Comparison of ENCODE assay signal across 13 mouse cellular contexts in genomic region chr7:112660325-112660724, GRCm38 (mm10). TPM values are rescaled to one million over a fixed set of nuclear protein-coding genes. Genes with fewer than 3 reads are reported as not detected.
A peak's percentile ranks its signal among the peaks of the same experiment; 100 is the strongest.
DNase-seq lines count a peak whose midpoint lies in the region; ATAC-seq lines count a peak whose summit lies in the region.
"Had no signal": no experiment of that assay in that cellular context is flagged by ENCODE, and none has a peak within 500 bp of the region (broad histone marks: within the 10 kb centered on the region; RNA-seq: fewer than 3 reads in every experiment).

No protein-coding gene starts in this region.

- H3K36me3 ChIP-seq in forebrain, embryonic 15.5 days: no peaks in the 10 kb centered on the region
- H3K36me3 ChIP-seq: hindbrain, embryonic 15.5 days had no signal

- H3K9ac ChIP-seq in forebrain, embryonic 15.5 days (replicated peaks): no peak overlapping the region
- H3K9ac ChIP-seq: hindbrain, embryonic 15.5 days; liver, embryonic 14.5 days had no signal

- H3K4me1 ChIP-seq in forebrain, embryonic 15.5 days: no peaks in the 10 kb centered on the region

- no peak overlapping the region for H3K4me2 ChIP-seq in forebrain, embryonic 15.5 days (replicated peaks)
- H3K4me2 ChIP-seq: hindbrain, embryonic 15.5 days had no signal

- no peak for ATAC-seq in forebrain, embryonic 15.5 days (replicated peaks)

- H3K27ac ChIP-seq in forebrain, embryonic 15.5 days (replicated peaks): no peak overlapping the region
- H3K27ac ChIP-seq: hindbrain, embryonic 15.5 days; liver, embryonic 14.5 days had no signal

- no peaks in the 10 kb centered on the region for H3K27me3 ChIP-seq in forebrain, embryonic 15.5 days
- H3K27me3 ChIP-seq: hindbrain, embryonic 15.5 days had no signal

- no peaks in the 10 kb centered on the region for H3K9me3 ChIP-seq in forebrain, embryonic 15.5 days
- H3K9me3 ChIP-seq: hindbrain, embryonic 15.5 days had no signal

- peak; percentile 99 for DNase-seq in heart, adult 11 months
- peak; percentile 83 to 87 for DNase-seq in heart, adult 9 months (ENCODE audit: low spot score in 2 of 2)
- DNase-seq in heart, postnatal 36 days: peak; percentile 38 to 51
- DNase-seq in lung, postnatal 10 days: peak; percentile 22
- no peak for DNase-seq in right cerebral cortex, adult 2 months (ENCODE audit: low spot score in 2 of 2)
- no peak for DNase-seq in natural killer cell, adult 2 months (ENCODE audit: low spot score in 2 of 2)
- DNase-seq in urinary bladder, postnatal 10 days (ENCODE audit: low spot score): no peak
- DNase-seq: adrenal gland, postnatal 10 days; kidney, postnatal 25 days; right cerebral cortex, postnatal 14 days had no signal

- WGBS in forebrain, embryonic 15.5 days: 36% methylated on average over 1 of the region's 1 CpGs

- intact Hi-C loops in heart, postnatal 36 days (cut with DNase I): loop anchor here (5.0 kb wide), 1 partner anchor 98 kb away; no protein-coding TSS in a partner anchor

- H3K4me3 ChIP-seq in forebrain, embryonic 15.5 days: no peak overlapping the region
- H3K4me3 ChIP-seq: hindbrain, embryonic 15.5 days had no signal

RNA-seq across cellular contexts. Expression of gene Tead1, which starts 18.8 kb away (rescaled TPM):
- 100 to 1,000 TPM; 157 to 186 TPM for total RNA-seq in heart, postnatal 36 days (2021)
- 18.0 and 18.3 TPM in 2 replicates for polyA plus RNA-seq in forebrain, embryonic 15.5 days (2015; fragmentation: Nextera tagmentation; extraction: Ambion mirVana)

Comparison
In these comparisons a context has a peak if more than half of its experiments do, and no peak if none do; other contexts are left out.
1. DNase-seq: peak in heart, adult 11 months (single experiment), heart, adult 9 months (2 of 2), heart, postnatal 36 days (2 of 2) and lung, postnatal 10 days (single experiment); none in right cerebral cortex, adult 2 months (0 of 2), natural killer cell, adult 2 months (0 of 2) and urinary bladder, postnatal 10 days (single experiment).